Mouse (Mus musculus): Measurements from ENCODE around the gene Apoa5. TPM values are rescaled to one million over a fixed set of nuclear protein-coding genes. Genes with fewer than 3 reads are reported as not detected.

The Apoa5 gene
- polyA plus RNA-seq, 1 experiment from 2014 or later: 0.64 TPM

DNA sequence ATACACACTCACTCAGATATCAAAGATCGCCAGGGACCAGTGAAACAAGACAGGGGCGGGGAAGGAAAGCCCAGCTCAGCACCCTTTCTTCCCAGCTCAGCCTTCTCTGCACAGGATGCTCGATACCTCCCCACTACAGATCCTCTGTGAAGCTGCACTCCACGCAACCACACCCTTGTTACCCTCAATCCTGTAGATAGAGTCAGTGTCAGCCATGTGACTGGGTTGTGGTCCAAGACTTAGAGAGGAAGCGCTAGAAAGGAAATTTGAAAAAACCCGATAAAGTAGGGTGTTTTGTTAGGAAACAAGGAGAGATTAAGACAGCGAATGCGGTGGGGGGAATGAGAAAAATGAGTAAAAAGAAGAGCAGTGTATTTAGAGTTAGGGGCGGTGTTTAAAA is 3.6 kb downstream of the Apoa5 start:
- no peaks in the 10 kb centered on the region for H3K4me1 ChIP-seq (replicated peaks; ENCODE audit: control insufficient read depth, insufficient read depth, low read length)
- H3K36me3 ChIP-seq (ENCODE audit: control insufficient read depth, insufficient read depth): peaks cover 28% of the 10 kb centered on the region
- no peaks in the 10 kb centered on the region; the same call in 1 of the 2 replicates for H3K27me3 ChIP-seq (replicated peaks; ENCODE audit: control insufficient read depth, insufficient read depth, low read length)
- H3K4me3 ChIP-seq (ENCODE audit: low read depth, low read length): no peak overlapping the region; the same call in 1 of the 2 replicates
- no peak for TF ChIP-seq CTCF (IDR thresholded peaks at IDR 0.05; ENCODE audit: low read depth)
- H3K27ac ChIP-seq (ENCODE audit: low read depth, low read length): no peak overlapping the region
- ATAC-seq: no peak
- H3K9ac ChIP-seq (ENCODE audit: low read depth, low read length): no peak overlapping the region
- H3K4me2 ChIP-seq (replicated peaks; ENCODE audit: low read depth): no peak overlapping the region; the same call in 1 of the 2 replicates
- 77% methylated on average over 9 of the region's 9 CpGs for WGBS
- no peaks in the 10 kb centered on the region for H3K9me3 ChIP-seq (ENCODE audit: control insufficient read depth)

DNA sequence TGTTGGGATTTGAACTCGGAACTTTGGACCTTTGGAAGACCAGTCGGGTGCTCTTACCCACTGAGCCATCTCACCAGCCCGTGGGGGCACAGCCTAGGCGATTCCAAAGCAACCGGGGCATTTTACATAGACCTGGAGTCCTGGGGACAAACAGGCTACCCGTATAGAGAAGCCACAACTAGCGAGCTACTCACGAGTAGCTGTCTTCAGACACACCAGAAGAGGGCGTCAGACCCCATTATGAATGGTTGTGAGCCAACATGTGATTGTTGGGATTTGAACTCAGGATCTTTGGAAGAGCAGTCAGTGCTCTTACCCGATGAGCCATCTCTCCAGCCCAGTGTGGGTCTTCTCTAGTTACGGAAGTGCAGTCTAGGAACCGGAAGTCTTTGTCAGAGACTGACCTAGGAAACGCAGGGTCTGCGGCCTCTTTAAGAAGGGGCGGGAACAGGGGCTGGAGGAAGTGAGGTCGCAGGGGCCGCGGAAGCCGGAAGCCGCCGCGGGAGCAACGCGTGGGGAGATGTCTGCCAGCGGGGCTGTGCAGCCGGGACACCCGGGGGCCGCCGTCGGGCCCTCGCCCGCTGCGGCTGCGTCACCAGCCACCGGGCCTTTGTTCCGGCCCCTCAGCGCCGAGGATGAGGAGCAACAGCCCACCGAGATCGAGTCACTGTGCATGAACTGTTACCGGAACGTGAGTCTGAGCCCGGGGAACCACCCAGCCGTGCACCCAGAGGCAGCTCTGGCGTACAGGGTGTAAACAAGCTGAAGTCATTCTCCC is 4.4 kb downstream of the Apoa5 start, which contains the start of gene Zpr1:
Gene Zpr1, plus strand, starts transcription at position 388 of the 778 bp plus-strand sequence.
- H3K27me3 ChIP-seq (replicated peaks; ENCODE audit: control insufficient read depth, insufficient read depth, low read length): no peaks in the 10 kb centered on the region; the same call in 1 of the 2 replicates
- peaks cover 36% of the 10 kb centered on the region for H3K36me3 ChIP-seq (ENCODE audit: control insufficient read depth, insufficient read depth)
- H3K4me1 ChIP-seq (replicated peaks; ENCODE audit: control insufficient read depth, insufficient read depth, low read length): no peaks in the 10 kb centered on the region
- peak within 1 kb of the TSS; percentile 86 for H3K4me3 ChIP-seq (ENCODE audit: low read depth, low read length)
- TF ChIP-seq CTCF (IDR thresholded peaks at IDR 0.05; ENCODE audit: low read depth): peak; percentile 68
- WGBS: 6% methylated on average over 45 of the region's 45 CpGs
- no peaks in the 10 kb centered on the region for H3K9me3 ChIP-seq (ENCODE audit: control insufficient read depth)
- ATAC-seq: peak; percentile 91
- 0 out of 2 replicates have a peak within 1 kb of the TSS, but pooled peaks have one; percentile 28 for H3K27ac ChIP-seq (ENCODE audit: low read depth, low read length)
- peak within 1 kb of the TSS; percentile 72 for H3K9ac ChIP-seq (ENCODE audit: low read depth, low read length)
- peak within 1 kb of the TSS; percentile 76 for H3K4me2 ChIP-seq (replicated peaks; ENCODE audit: low read depth)

DNA sequence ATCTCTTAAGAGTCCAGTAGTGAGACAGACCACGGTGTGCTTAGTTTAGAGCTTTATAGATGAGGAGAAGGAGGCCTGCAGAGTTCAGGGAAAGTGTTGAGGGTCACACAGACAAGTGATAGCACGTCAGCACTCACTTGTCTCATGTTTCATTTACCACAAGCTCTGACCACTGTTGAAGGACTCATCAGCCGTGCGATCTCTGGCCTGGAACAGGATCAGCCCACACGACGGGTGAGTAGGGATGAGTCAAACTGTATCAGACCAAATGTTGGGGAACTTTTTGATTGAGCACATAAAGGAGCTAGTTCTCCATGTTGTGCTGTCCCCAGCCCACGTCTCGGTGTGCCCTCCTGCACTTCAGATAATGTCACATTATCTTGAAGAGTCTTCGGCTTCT is 6.1 kb downstream of the Apoa5 start:
- Histone ChIP-seq H3K36me3 (ENCODE audit: control insufficient read depth, insufficient read depth) (peaks cover 44% of the 10 kb centered on the region), H3K27ac (ENCODE audit: low read depth, low read length) (no peak overlapping the region), H3K4me2 (replicated peaks; ENCODE audit: low read depth) (no peak overlapping the region), H3K4me3 (ENCODE audit: low read depth, low read length) (no peak overlapping the region), H3K27me3 (replicated peaks; ENCODE audit: control insufficient read depth, insufficient read depth, low read length) (no peaks in the 10 kb centered on the region; the same call in 1 of the 2 replicates), H3K9me3 (ENCODE audit: control insufficient read depth) (no peaks in the 10 kb centered on the region), H3K9ac (ENCODE audit: low read depth, low read length) (no peak overlapping the region), H3K4me1 (replicated peaks; ENCODE audit: control insufficient read depth, insufficient read depth, low read length) (no peaks in the 10 kb centered on the region)
- no peak for ATAC-seq
- no peak for TF ChIP-seq CTCF (IDR thresholded peaks at IDR 0.05; ENCODE audit: low read depth)
- 94% methylated on average over 9 of the region's 9 CpGs for WGBS

DNA sequence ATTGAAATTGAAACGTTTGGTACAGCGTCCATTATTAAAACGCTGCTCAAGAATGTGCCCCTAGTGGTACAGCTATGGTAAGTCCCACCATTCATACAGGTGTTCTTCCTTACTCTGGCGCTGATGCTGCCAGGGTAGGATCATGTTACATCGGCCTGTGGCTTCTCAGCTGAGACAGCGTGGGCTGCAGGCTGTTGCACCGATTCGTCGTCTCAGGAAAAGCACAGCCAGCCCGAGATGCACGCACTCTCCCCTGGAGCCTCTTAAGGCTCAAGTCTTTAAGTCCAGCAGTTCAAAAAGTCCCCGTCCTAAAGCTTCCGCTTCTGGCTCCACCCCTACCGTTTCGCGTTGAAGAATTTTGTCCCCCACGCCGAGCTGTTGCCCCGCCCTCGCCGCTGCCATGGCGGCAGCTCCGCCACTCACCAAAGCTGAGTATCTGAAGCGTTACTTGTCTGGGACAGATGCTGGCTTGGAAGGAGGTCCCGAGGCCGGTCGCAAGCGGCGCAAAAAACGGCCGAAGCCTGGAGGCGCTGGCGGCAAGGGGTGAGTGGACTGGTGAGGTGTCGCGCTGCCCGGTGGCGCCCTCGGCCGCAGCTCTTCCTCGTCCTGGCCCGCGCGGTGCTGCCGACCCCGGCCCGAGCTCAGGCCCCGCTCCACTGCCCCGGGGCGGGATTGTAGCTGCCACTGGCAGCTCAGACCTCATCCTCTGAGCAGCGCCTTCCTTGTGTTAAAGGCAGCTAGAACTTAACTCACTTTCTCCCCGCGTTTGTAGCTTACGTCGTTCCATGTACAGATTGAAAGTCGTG is 14.4 kb downstream of the Apoa5 start, which contains the start of gene Bud13:
Gene Bud13, plus strand, starts transcription at position 378 of the 806 bp plus-strand sequence.
- Histone ChIP-seq H3K27me3 (replicated peaks; ENCODE audit: control insufficient read depth, insufficient read depth, low read length) (no peaks in the 10 kb centered on the region), H3K9ac (ENCODE audit: low read depth, low read length) (peak within 1 kb of the TSS; percentile 89), H3K4me1 (replicated peaks; ENCODE audit: control insufficient read depth, insufficient read depth, low read length) (no peaks in the 10 kb centered on the region), H3K4me2 (replicated peaks; ENCODE audit: low read depth) (peak within 1 kb of the TSS; percentile 76), H3K9me3 (ENCODE audit: control insufficient read depth) (no peaks in the 10 kb centered on the region), H3K36me3 (ENCODE audit: control insufficient read depth, insufficient read depth) (peaks cover 39% of the 10 kb centered on the region), H3K4me3 (ENCODE audit: low read depth, low read length) (peak within 1 kb of the TSS; percentile 99), H3K27ac (ENCODE audit: low read depth, low read length) (peak within 1 kb of the TSS; percentile 73)
- ATAC-seq: peak; percentile 88
- TF ChIP-seq CTCF (IDR thresholded peaks at IDR 0.05; ENCODE audit: low read depth): peak; percentile 76
- 0% methylated on average over 49 of the region's 55 CpGs for WGBS

DNA sequence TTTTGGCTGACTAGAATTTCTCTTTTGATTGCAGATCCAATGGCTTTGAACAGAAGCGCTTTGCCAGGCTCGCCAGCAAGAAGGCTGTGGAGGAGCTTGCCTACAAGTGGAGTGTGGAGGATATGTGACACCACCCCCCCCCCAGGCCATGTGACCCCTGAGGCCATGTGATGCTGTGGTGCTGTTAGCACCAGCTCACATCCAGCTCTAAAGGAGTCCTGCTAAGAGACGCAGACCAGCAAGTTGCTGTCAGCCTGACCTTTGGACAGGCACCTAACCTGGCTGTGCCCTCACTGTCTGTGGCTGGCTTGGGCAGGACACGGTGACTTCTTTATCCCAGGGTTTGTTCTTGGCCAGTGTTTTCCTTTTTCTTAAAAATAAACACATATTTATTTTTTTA is 29.9 kb downstream of the Apoa5 start:
- Histone ChIP-seq H3K27me3 (replicated peaks; ENCODE audit: control insufficient read depth, insufficient read depth, low read length) (no peaks in the 10 kb centered on the region), H3K4me1 (replicated peaks; ENCODE audit: control insufficient read depth, insufficient read depth, low read length) (no peaks in the 10 kb centered on the region), H3K27ac (ENCODE audit: low read depth, low read length) (no peak overlapping the region; the same call in 1 of the 2 replicates), H3K4me3 (ENCODE audit: low read depth, low read length) (no peak overlapping the region), H3K36me3 (ENCODE audit: control insufficient read depth, insufficient read depth) (peaks cover 40% of the 10 kb centered on the region), H3K9ac (ENCODE audit: low read depth, low read length) (no peak overlapping the region), H3K9me3 (ENCODE audit: control insufficient read depth) (no peaks in the 10 kb centered on the region), H3K4me2 (replicated peaks; ENCODE audit: low read depth) (no peak overlapping the region)
- no peak for TF ChIP-seq CTCF (IDR thresholded peaks at IDR 0.05; ENCODE audit: low read depth)
- ATAC-seq: no peak
- WGBS: 70% methylated on average over 4 of the region's 4 CpGs

DNA sequence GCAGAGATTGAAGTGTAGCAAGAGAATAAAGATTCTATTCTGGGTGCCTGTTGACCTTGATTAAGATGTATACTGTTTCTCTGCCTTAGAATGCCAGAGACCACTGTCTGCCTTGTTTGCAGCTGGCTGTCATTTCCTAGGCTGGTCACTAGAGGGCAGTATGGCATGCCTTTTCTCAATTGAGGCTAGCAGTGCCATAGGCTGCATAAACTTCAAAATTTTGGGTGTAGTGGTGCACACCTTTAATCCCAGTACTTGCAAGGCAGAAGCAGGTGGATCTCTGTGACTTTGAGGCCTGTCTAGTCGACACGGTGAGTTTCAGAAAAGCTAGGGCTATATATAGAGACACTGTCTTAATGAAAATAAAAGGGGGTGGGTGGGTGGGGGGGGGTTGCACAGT is 33.7 kb downstream of the Apoa5 start:
- TF ChIP-seq CTCF (IDR thresholded peaks at IDR 0.05; ENCODE audit: low read depth): peak; percentile 93
- no peak overlapping the region for H3K4me2 ChIP-seq (replicated peaks; ENCODE audit: low read depth)
- H3K9me3 ChIP-seq (ENCODE audit: control insufficient read depth): no peaks in the 10 kb centered on the region
- no peak for ATAC-seq
- H3K36me3 ChIP-seq (ENCODE audit: control insufficient read depth, insufficient read depth): peaks cover 23% of the 10 kb centered on the region
- no peak overlapping the region for H3K9ac ChIP-seq (ENCODE audit: low read depth, low read length)
- WGBS: 5% methylated on average over 2 of the region's 2 CpGs
- no peaks in the 10 kb centered on the region for H3K4me1 ChIP-seq (replicated peaks; ENCODE audit: control insufficient read depth, insufficient read depth, low read length)
- H3K27ac ChIP-seq (ENCODE audit: low read depth, low read length): no peak overlapping the region
- H3K4me3 ChIP-seq (ENCODE audit: low read depth, low read length): no peak overlapping the region
- H3K27me3 ChIP-seq (replicated peaks; ENCODE audit: control insufficient read depth, insufficient read depth, low read length): no peaks in the 10 kb centered on the region

Data from intestine, postnatal 0 days (tissue).